Mouse (Mus musculus) lung, embryonic 15.5 days (tissue): Measurements from ENCODE around the gene Exoc2. TPM values are rescaled to one million over a fixed set of nuclear protein-coding genes. Genes with fewer than 3 reads are reported as not detected.

ENCODE experiments used
- ATAC-seq: fragments of 200-750 bp; cut with Nextera tagmentation; 2 replicates; pipeline ENCODE4 v1.8.0; 2017; ENCODE audit warnings: moderate number of reproducible peaks, borderline replicate concordance; ENCODE audit not compliant: low FRiP score, low TSS enrichment; ENCODE audit errors: extremely low read depth
- H3K27ac ChIP-seq: fragments of 300-500 bp; sonication (generic); 2 replicates; pipeline ENCODE4 v1.5.1; 2015; ENCODE audit warnings: moderate library complexity, mild to moderate bottlenecking, inconsistent platforms
- H3K27me3 ChIP-seq: fragments of 300-500 bp; sonication (generic); 2 replicates; pipeline ENCODE4 v1.6.1; 2015; ENCODE audit warnings: inconsistent platforms
- H3K36me3 ChIP-seq: fragments of 300-500 bp; sonication (generic); 2 replicates; pipeline ENCODE4 v1.6.1; 2015; ENCODE audit warnings: inconsistent platforms
- H3K4me1 ChIP-seq: fragments of 300-500 bp; sonication (generic); 2 replicates; pipeline ENCODE4 v1.6.1; 2015; ENCODE audit warnings: inconsistent platforms
- H3K4me2 ChIP-seq: fragments of 300-500 bp; sonication (generic); 2 replicates; pipeline ENCODE4 v1.6.1; 2015; ENCODE audit warnings: inconsistent platforms, mild to moderate bottlenecking, moderate library complexity
- H3K4me3 ChIP-seq: fragments of 300-500 bp; sonication (generic); 2 replicates; pipeline ENCODE4 v1.5.1; 2015; ENCODE audit warnings: mild to moderate bottlenecking, inconsistent platforms
- H3K9ac ChIP-seq: fragments of 300-500 bp; sonication (generic); 2 replicates; pipeline ENCODE4 v1.6.1; 2015; ENCODE audit warnings: inconsistent platforms
- H3K9me3 ChIP-seq: fragments of 300-500 bp; sonication (generic); 2 replicates; pipeline ENCODE4 v1.6.1; 2016; ENCODE audit warnings: inconsistent platforms
- WGBS: fragments of 180-500 bp; shearing (Covaris S2); methylation state at CpG from one replicate; pipeline ENCODE4 v1.1.7; 2015; 5-methylcytosine and 5-hydroxymethylcytosine counted together
- polyA plus RNA-seq: library from polyadenylated mRNA; unstranded; fragments of >200 nt; fragmentation: Nextera tagmentation; extraction: Ambion mirVana; gene quantifications from 2 replicates; pipeline ENCODE4 v1.2.1, GENCODE M21; 2015

Gene Exoc2
- polyA plus RNA-seq, 1 experiment from 2014 or later: 36.8 TPM

GRCm38 (mm10) chr13:30968311-30968710 is 5.6 kb downstream of the Exoc2 start:
- no peak overlapping the region for H3K9ac ChIP-seq
- no peaks in the 10 kb centered on the region for H3K27me3 ChIP-seq
- no peak overlapping the region for H3K4me3 ChIP-seq
- peaks cover 32% of the 10 kb centered on the region for H3K4me1 ChIP-seq
- 48% methylated on average over 4 of the region's 4 CpGs for WGBS
- ATAC-seq: no peak
- H3K36me3 ChIP-seq: no peaks in the 10 kb centered on the region
- no peaks in the 10 kb centered on the region for H3K9me3 ChIP-seq
- H3K27ac ChIP-seq: no peak overlapping the region
- H3K4me2 ChIP-seq: no peak overlapping the region

- no peaks in the 10 kb centered on the region for H3K36me3 ChIP-seq
- H3K4me1 ChIP-seq: peaks cover 27% of the 10 kb centered on the region
- H3K9ac ChIP-seq: no peak overlapping the region
- H3K4me2 ChIP-seq: peak overlapping the region; percentile 22
- ATAC-seq: peak; percentile 95
- H3K27me3 ChIP-seq: no peaks in the 10 kb centered on the region
- H3K9me3 ChIP-seq: no peaks in the 10 kb centered on the region
- H3K27ac ChIP-seq: peak overlapping the region; percentile 69
- no peak overlapping the region for H3K4me3 ChIP-seq
- WGBS: 17% methylated on average over 10 of the region's 10 CpGs
Measured at GRCm38 (mm10) chr13:30966507-30966911, 7.4 kb downstream of the Exoc2 start.

- H3K36me3 ChIP-seq: no peaks in the 10 kb centered on the region
- no peak overlapping the region for H3K27ac ChIP-seq
- WGBS: 53% methylated on average over 2 of the region's 2 CpGs
- peaks cover 7% of the 10 kb centered on the region for H3K4me1 ChIP-seq
- no peak overlapping the region for H3K4me3 ChIP-seq
- no peak for ATAC-seq
- H3K9me3 ChIP-seq: no peaks in the 10 kb centered on the region
- H3K9ac ChIP-seq: no peak overlapping the region
- H3K27me3 ChIP-seq: no peaks in the 10 kb centered on the region
- H3K4me2 ChIP-seq: no peak overlapping the region
Measured at GRCm38 (mm10) chr13:30961932-30962331, 12.0 kb downstream of the Exoc2 start.

- no peak overlapping the region for H3K4me3 ChIP-seq
- H3K4me1 ChIP-seq: peaks cover 4% of the 10 kb centered on the region
- no peak for ATAC-seq
- no peaks in the 10 kb centered on the region for H3K36me3 ChIP-seq
- no peak overlapping the region for H3K9ac ChIP-seq
- H3K4me2 ChIP-seq: no peak overlapping the region
- H3K27ac ChIP-seq: no peak overlapping the region
- 81% methylated on average over 2 of the region's 2 CpGs for WGBS
- no peaks in the 10 kb centered on the region for H3K27me3 ChIP-seq
- no peaks in the 10 kb centered on the region for H3K9me3 ChIP-seq
Measured at GRCm38 (mm10) chr13:30960714-30961113, 13.2 kb downstream of the Exoc2 start.

GRCm38 (mm10) chr13:30953580-30953979 is 20.3 kb downstream of the Exoc2 start:
- Histone ChIP-seq H3K4me3 (no peak overlapping the region), H3K27ac (no peak overlapping the region), H3K27me3 (no peaks in the 10 kb centered on the region), H3K4me1 (0 out of 2 replicates have a peak, but pooled peaks cover 2% of the 10 kb centered on the region), H3K9ac (no peak overlapping the region), H3K36me3 (no peaks in the 10 kb centered on the region), H3K4me2 (no peak overlapping the region), H3K9me3 (no peaks in the 10 kb centered on the region)
- ATAC-seq: no peak
- 5% methylated on average over 1 of the region's 1 CpGs for WGBS

GRCm38 (mm10) chr13:30952044-30952443 is 21.8 kb downstream of the Exoc2 start:
- WGBS: 65% methylated on average over 2 of the region's 2 CpGs
- Histone ChIP-seq H3K4me1 (peaks cover 10% of the 10 kb centered on the region), H3K4me3 (no peak overlapping the region), H3K9me3 (no peaks in the 10 kb centered on the region), H3K4me2 (no peak overlapping the region), H3K36me3 (peaks cover 4% of the 10 kb centered on the region; the same call in 1 of the 2 replicates), H3K9ac (no peak overlapping the region), H3K27me3 (no peaks in the 10 kb centered on the region), H3K27ac (no peak overlapping the region)
- no peak for ATAC-seq

GRCm38 (mm10) chr13:30949181-30949580 is 24.7 kb downstream of the Exoc2 start:
- Histone ChIP-seq H3K4me2 (no peak overlapping the region), H3K27ac (no peak overlapping the region), H3K9ac (no peak overlapping the region), H3K36me3 (peaks cover 4% of the 10 kb centered on the region; the same call in 1 of the 2 replicates), H3K9me3 (no peaks in the 10 kb centered on the region), H3K4me1 (peaks cover 15% of the 10 kb centered on the region), H3K27me3 (no peaks in the 10 kb centered on the region), H3K4me3 (no peak overlapping the region)
- ATAC-seq: no peak
- WGBS: 90% methylated on average over 9 of the region's 9 CpGs

- WGBS: 83% methylated on average over 11 of the region's 11 CpGs
- H3K4me1 ChIP-seq: peaks cover 15% of the 10 kb centered on the region
- H3K36me3 ChIP-seq: peaks cover 4% of the 10 kb centered on the region; the same call in 1 of the 2 replicates
- no peak for ATAC-seq
- H3K27ac ChIP-seq: no peak within 1 kb of the TSS
- no peak within 1 kb of the TSS for H3K9ac ChIP-seq
- no peak within 1 kb of the TSS for H3K4me2 ChIP-seq
- no peaks in the 10 kb centered on the region for H3K9me3 ChIP-seq
- H3K4me3 ChIP-seq: no peak within 1 kb of the TSS
- no peaks in the 10 kb centered on the region for H3K27me3 ChIP-seq
Measured at GRCm38 (mm10) chr13:30947540-30947939, 26.4 kb downstream of the Exoc2 start, which contains the start of gene Hus1b. Gene Hus1b, minus strand, starts transcription at chr13:30947759.

- Histone ChIP-seq H3K4me2 (no peak overlapping the region), H3K27me3 (no peaks in the 10 kb centered on the region), H3K4me1 (peaks cover 15% of the 10 kb centered on the region), H3K9ac (no peak overlapping the region), H3K36me3 (peaks cover 4% of the 10 kb centered on the region; the same call in 1 of the 2 replicates), H3K9me3 (no peaks in the 10 kb centered on the region), H3K27ac (no peak overlapping the region), H3K4me3 (no peak overlapping the region)
- WGBS: 81% methylated on average over 15 of the region's 15 CpGs
- ATAC-seq: no peak
Measured at GRCm38 (mm10) chr13:30947129-30947528, 26.8 kb downstream of the Exoc2 start.

- Histone ChIP-seq H3K27ac (no peak overlapping the region), H3K4me2 (no peak overlapping the region), H3K4me1 (peaks cover 15% of the 10 kb centered on the region), H3K9me3 (no peaks in the 10 kb centered on the region), H3K4me3 (no peak overlapping the region), H3K27me3 (no peaks in the 10 kb centered on the region), H3K36me3 (peaks cover 4% of the 10 kb centered on the region; the same call in 1 of the 2 replicates), H3K9ac (no peak overlapping the region)
- ATAC-seq: no peak
Measured at GRCm38 (mm10) chr13:30945788-30946187, 28.1 kb downstream of the Exoc2 start.

GRCm38 (mm10) chr13:30932972-30933371 is 40.9 kb downstream of the Exoc2 start:
- Histone ChIP-seq H3K4me3 (no peak overlapping the region), H3K27ac (no peak overlapping the region), H3K9ac (no peak overlapping the region), H3K4me2 (no peak overlapping the region), H3K36me3 (peaks cover 8% of the 10 kb centered on the region), H3K9me3 (no peaks in the 10 kb centered on the region), H3K4me1 (no peaks in the 10 kb centered on the region), H3K27me3 (no peaks in the 10 kb centered on the region)
- 78% methylated on average over 6 of the region's 6 CpGs for WGBS
- no peak for ATAC-seq

- H3K36me3 ChIP-seq: peaks cover 13% of the 10 kb centered on the region
- no peaks in the 10 kb centered on the region for H3K4me1 ChIP-seq
- no peak overlapping the region for H3K27ac ChIP-seq
- no peaks in the 10 kb centered on the region for H3K27me3 ChIP-seq
- no peak overlapping the region for H3K4me3 ChIP-seq
- no peak overlapping the region for H3K4me2 ChIP-seq
- ATAC-seq: no peak
- no peak overlapping the region for H3K9ac ChIP-seq
- H3K9me3 ChIP-seq: no peaks in the 10 kb centered on the region
- 77% methylated on average over 4 of the region's 4 CpGs for WGBS
Measured at GRCm38 (mm10) chr13:30931613-30932012, 42.3 kb downstream of the Exoc2 start.

- Histone ChIP-seq H3K4me1 (no peaks in the 10 kb centered on the region), H3K9ac (no peak overlapping the region), H3K27ac (no peak overlapping the region), H3K9me3 (no peaks in the 10 kb centered on the region), H3K27me3 (no peaks in the 10 kb centered on the region), H3K4me3 (no peak overlapping the region), H3K4me2 (no peak overlapping the region), H3K36me3 (peaks cover 9% of the 10 kb centered on the region; the same call in 1 of the 2 replicates)
- 69% methylated on average over 2 of the region's 2 CpGs for WGBS
- ATAC-seq: no peak
Measured at GRCm38 (mm10) chr13:30929119-30929518, 44.8 kb downstream of the Exoc2 start.
